Mouse (Mus musculus) brown adipose tissue, adult 24 weeks (tissue): ENCODE measurements around the gene Tbx19. TPM values are rescaled to one million over a fixed set of nuclear protein-coding genes. Genes with fewer than 3 reads are reported as not detected.

Source experiments
- H3K27ac ChIP-seq: fragments of 200-500 bp; replicated peaks from 2 replicates; pipeline ENCODE4 v1.5.1; 2012; ENCODE audit warnings: low read depth, mild to moderate bottlenecking, low read length
- H3K4me1 ChIP-seq: fragments of 200-500 bp; 2 replicates; pipeline ENCODE4 v1.6.1; 2012; ENCODE audit warnings: low read length, mixed read lengths; ENCODE audit not compliant: control insufficient read depth, insufficient read depth, insufficient read length
- H3K4me3 ChIP-seq: fragments of 200-500 bp; 2 replicates; pipeline ENCODE4 v1.5.1; 2012; ENCODE audit warnings: low read depth, mild to moderate bottlenecking, low read length, moderate library complexity; ENCODE audit not compliant: insufficient read depth
- polyA plus RNA-seq: library from polyadenylated mRNA; stranded (reverse); fragments of >200 nt; gene quantifications from 2 replicates; pipeline ENCODE4 v1.2.4, GENCODE M21; 2012; ENCODE audit not compliant: missing spikeins, insufficient read depth, insufficient read length

The Tbx19 gene
- not detected in 2 replicates for polyA plus RNA-seq

GRCm38 (mm10) chr1:165160723-165161405 is at the start of gene Tbx19:
TSS of gene Tbx19 (minus strand) at chr1:165160773.
- Histone ChIP-seq H3K4me1 (no peaks in the 10 kb centered on the region), H3K27ac (no peak within 1 kb of the TSS), H3K4me3 (no peak within 1 kb of the TSS)

GRCm38 (mm10) chr1:165205591-165205990 is 45.0 kb upstream of the Tbx19 start:
- no peaks in the 10 kb centered on the region for H3K4me1 ChIP-seq
- no peak overlapping the region for H3K4me3 ChIP-seq
- H3K27ac ChIP-seq = no peak overlapping the region

- H3K4me1 ChIP-seq = no peaks in the 10 kb centered on the region
- no peak overlapping the region for H3K27ac ChIP-seq
- no peak overlapping the region for H3K4me3 ChIP-seq
Observed at GRCm38 (mm10) chr1:165203488-165204035, 43.0 kb upstream of the Tbx19 start.

GRCm38 (mm10) chr1:165201445-165202012 is 41.0 kb upstream of the Tbx19 start:
- no peak overlapping the region for H3K4me3 ChIP-seq
- H3K27ac ChIP-seq = no peak overlapping the region
- H3K4me1 ChIP-seq = 0 out of 2 replicates have a peak, but pooled peaks cover 4% of the 10 kb centered on the region

- Histone ChIP-seq H3K27ac (no peak overlapping the region), H3K4me1 (0 out of 2 replicates have a peak, but pooled peaks cover 4% of the 10 kb centered on the region), H3K4me3 (no peak overlapping the region)
Observed at GRCm38 (mm10) chr1:165200748-165201147, 40.2 kb upstream of the Tbx19 start.

- Histone ChIP-seq H3K27ac (no peak overlapping the region), H3K4me3 (no peak overlapping the region), H3K4me1 (0 out of 2 replicates have a peak, but pooled peaks cover 4% of the 10 kb centered on the region)
Observed at GRCm38 (mm10) chr1:165199639-165200038, 39.1 kb upstream of the Tbx19 start.

- H3K4me3 ChIP-seq = no peak overlapping the region
- H3K27ac ChIP-seq = no peak overlapping the region
- H3K4me1 ChIP-seq = 0 out of 2 replicates have a peak, but pooled peaks cover 4% of the 10 kb centered on the region
Observed at GRCm38 (mm10) chr1:165198951-165199350, 38.4 kb upstream of the Tbx19 start.

- no peak overlapping the region for H3K27ac ChIP-seq
- H3K4me3 ChIP-seq = no peak overlapping the region
- H3K4me1 ChIP-seq = peaks cover 6% of the 10 kb centered on the region; the same call in 1 of the 2 replicates
Observed at GRCm38 (mm10) chr1:165197875-165198274, 37.3 kb upstream of the Tbx19 start.

- no peak overlapping the region for H3K4me3 ChIP-seq
- H3K27ac ChIP-seq = no peak overlapping the region
- H3K4me1 ChIP-seq = peaks cover 13% of the 10 kb centered on the region; the same call in 1 of the 2 replicates
Observed at GRCm38 (mm10) chr1:165195396-165195960, 34.9 kb upstream of the Tbx19 start.

GRCm38 (mm10) chr1:165194662-165195013 is 34.1 kb upstream of the Tbx19 start:
- 0 out of 2 replicates have a peak overlapping the region, but pooled peaks have one; percentile 20 for H3K27ac ChIP-seq
- peak overlapping the region; percentile 71 for H3K4me3 ChIP-seq
- peaks cover 18% of the 10 kb centered on the region; the same call in 1 of the 2 replicates for H3K4me1 ChIP-seq

- H3K4me1 ChIP-seq = peaks cover 22% of the 10 kb centered on the region
- H3K27ac ChIP-seq = peak within 1 kb of the TSS; percentile 77
- peak within 1 kb of the TSS; percentile 71 for H3K4me3 ChIP-seq
Observed at GRCm38 (mm10) chr1:165193880-165194661, 33.5 kb upstream of the Tbx19 start, which contains the start of gene Sft2d2. TSS of gene Sft2d2 (minus strand) at chr1:165194438.

- Histone ChIP-seq H3K4me1 (peaks cover 28% of the 10 kb centered on the region), H3K4me3 (peak overlapping the region; percentile 71), H3K27ac (peak overlapping the region; percentile 77)
Observed at GRCm38 (mm10) chr1:165193426-165193825, 32.9 kb upstream of the Tbx19 start.

- Histone ChIP-seq H3K4me3 (peak overlapping the region; percentile 71), H3K4me1 (peaks cover 30% of the 10 kb centered on the region)
Observed at GRCm38 (mm10) chr1:165192714-165193264, 32.2 kb upstream of the Tbx19 start.

GRCm38 (mm10) chr1:165192102-165192501 is 31.5 kb upstream of the Tbx19 start:
- H3K27ac ChIP-seq = peak overlapping the region; percentile 58; the same call in 1 of the 2 replicates
- peak overlapping the region; percentile 71 for H3K4me3 ChIP-seq
- peaks cover 28% of the 10 kb centered on the region for H3K4me1 ChIP-seq

More at GRCm38 (mm10) chr1:165192714-165193264, 32.2 kb upstream of the Tbx19 start:
- peak overlapping the region; percentile 77 for H3K27ac ChIP-seq
